12 mouse cellular contexts compared by ENCODE assay signal in genomic region chr7:98482551-98483267, GRCm38 (mm10). TPM values are rescaled to one million over a fixed set of nuclear protein-coding genes. Genes with fewer than 3 reads are reported as not detected.
DNase-seq lines count a peak whose midpoint lies in the region; ATAC-seq and TF ChIP-seq lines count a peak whose summit lies in the region.
"Had no signal": no experiment of that assay in that cellular context is flagged by ENCODE, and none has a peak within 500 bp of the region (broad histone marks: within the 10 kb centered on the region; RNA-seq: fewer than 3 reads in every experiment).

No protein-coding gene starts in this region.

- no peak for TF ChIP-seq CTCF in layer of hippocampus, adult 2 months (conservative IDR thresholded peaks at IDR 0.05)
- TF ChIP-seq CTCF in kidney, postnatal 0 days (IDR thresholded peaks at IDR 0.05; ENCODE audit: low read depth) = no peak

- 0 out of 2 replicates have a peak overlapping the region, but pooled peaks have one; percentile 24 for H3K9ac ChIP-seq in kidney, postnatal 0 days (ENCODE audit: low read depth, low read length)
- H3K9ac ChIP-seq: neural tube, embryonic 13.5 days had no signal

- 32% methylated on average over 12 of the region's 12 CpGs for WGBS in heart, embryonic 10.5 days
- 35% methylated on average over 12 of the region's 12 CpGs for WGBS in kidney, postnatal 0 days

- H3K27me3 ChIP-seq in heart, embryonic 10.5 days (ENCODE audit: insufficient read depth, poor library complexity, severe bottlenecking) = peaks cover 38% of the 10 kb centered on the region
- H3K27me3 ChIP-seq in kidney, postnatal 0 days (ENCODE audit: insufficient read depth, low read length) = 0 out of 2 replicates have a peak, but pooled peaks cover 3% of the 10 kb centered on the region

- H3K27ac ChIP-seq in layer of hippocampus, adult 2 months = peak overlapping the region; percentile 28; the same call in 1 of the 2 replicates
- peak overlapping the region; percentile 72 for H3K27ac ChIP-seq in heart, embryonic 10.5 days
- peak overlapping the region; percentile 83 for H3K27ac ChIP-seq in kidney, postnatal 0 days
- H3K27ac ChIP-seq: neural tube, embryonic 13.5 days had no signal

- ATAC-seq in kidney, postnatal 0 days (replicated peaks; ENCODE audit: low FRiP score, low read depth) = no peak

- H3K4me1 ChIP-seq in heart, embryonic 10.5 days = peaks cover 26% of the 10 kb centered on the region
- peaks cover 24% of the 10 kb centered on the region for H3K4me1 ChIP-seq in kidney, postnatal 0 days (replicated peaks; ENCODE audit: insufficient read depth, low read length)

- peak overlapping the region; percentile 6; the same call in 1 of the 2 replicates for H3K4me2 ChIP-seq in kidney, postnatal 0 days (ENCODE audit: low read length)
- H3K4me2 ChIP-seq: neural tube, embryonic 13.5 days had no signal

- H3K36me3 ChIP-seq in heart, embryonic 10.5 days = no peaks in the 10 kb centered on the region
- no peaks in the 10 kb centered on the region for H3K36me3 ChIP-seq in kidney, postnatal 0 days (ENCODE audit: insufficient read depth, low read length)
- H3K36me3 ChIP-seq: G1E; neural tube, embryonic 13.5 days had no signal

- H3K4me3 ChIP-seq in layer of hippocampus, adult 2 months = no peak overlapping the region
- H3K4me3 ChIP-seq in heart, embryonic 10.5 days = no peak overlapping the region
- no peak overlapping the region for H3K4me3 ChIP-seq in kidney, postnatal 0 days (replicated peaks; ENCODE audit: low read depth, low read length)
- H3K4me3 ChIP-seq: neural tube, embryonic 13.5 days had no signal

- H3K9me3 ChIP-seq in heart, embryonic 10.5 days = no peaks in the 10 kb centered on the region
- H3K9me3 ChIP-seq in kidney, postnatal 0 days (replicated peaks; ENCODE audit: low read length) = no peaks in the 10 kb centered on the region
- H3K9me3 ChIP-seq: G1E; neural tube, embryonic 13.5 days had no signal

- DNase-seq in layer of hippocampus, adult 2 months (ENCODE audit: low spot score in 2 of 2) = no peak
- no peak for DNase-seq in layer of hippocampus, adult 8-10 months (ENCODE audit: low spot score in 2 of 2)
- no peak for DNase-seq in heart, embryonic 10.5 days (ENCODE audit: low spot score)
- DNase-seq in kidney, postnatal 0 days (ENCODE audit: low spot score) = peak; percentile 85
- DNase-seq in lung, postnatal 25 days (ENCODE audit: low spot score) = peak; percentile 24
- DNase-seq in urinary bladder, adult 18-20 months (ENCODE audit: low spot score in 2 of 2) = no peak
- no peak for DNase-seq in embryo, embryonic 10 days (ENCODE audit: low spot score)
- no peak for DNase-seq in right cerebral cortex, postnatal 36 days (ENCODE audit: low spot score in 2 of 2)
- DNase-seq: layer of hippocampus, postnatal 36 days had no signal

RNA-seq across cellular contexts. Expression of gene Lrrc32, which starts 6.4 kb away (rescaled TPM):
- total RNA-seq in layer of hippocampus, adult 2 months (2021) = 1 to 10 TPM; 1.7 to 2.2 TPM
- 1 to 10 TPM; 2.0 to 2.8 (median 2.4) TPM for total RNA-seq in layer of hippocampus, adult 8-10 months (2022)
- 4.8 and 7.3 TPM in 2 replicates for polyA plus RNA-seq in heart, embryonic 10.5 days (2016; fragmentation: Nextera tagmentation; extraction: Ambion mirVana)
- 13.8 and 15.1 TPM in 2 replicates for polyA plus RNA-seq in kidney, postnatal 0 days (2015; fragmentation: Nextera tagmentation; extraction: Ambion mirVana)
- polyA plus RNA-seq: G1E had no signal

RNA-seq across cellular contexts. Expression of gene Gucy2d, which starts 42.5 kb away (rescaled TPM):
- total RNA-seq in layer of hippocampus, adult 2 months (2021) = not detected
- under 1 TPM in 1 of 4 experiments, not detected in 3; 0.17 TPM for total RNA-seq in layer of hippocampus, adult 8-10 months (2022)
- not detected in 2 replicates for polyA plus RNA-seq in heart, embryonic 10.5 days (2016; fragmentation: Nextera tagmentation; extraction: Ambion mirVana)
- not detected in 2 replicates for polyA plus RNA-seq in kidney, postnatal 0 days (2015; fragmentation: Nextera tagmentation; extraction: Ambion mirVana)
- total RNA-seq: layer of hippocampus, postnatal 36 days had no signal
- polyA plus RNA-seq: frontal cortex, adult 2 months; G1E; neural tube, embryonic 13.5 days had no signal

Comparison
In these comparisons a context has a peak if more than half of its experiments do, and no peak if none do; other contexts are left out.
1. DNase-seq: peak in kidney, postnatal 0 days (single experiment) and lung, postnatal 25 days (single experiment); none in layer of hippocampus, adult 2 months (0 of 2), layer of hippocampus, adult 8-10 months (0 of 2), heart, embryonic 10.5 days (single experiment), urinary bladder, adult 18-20 months (0 of 2), embryo, embryonic 10 days (single experiment) and right cerebral cortex, postnatal 36 days (0 of 2).
2. H3K27ac ChIP-seq: peak in every context shown above with its lines; median percentile 83 in kidney, postnatal 0 days; 72 in heart, embryonic 10.5 days; 28 in layer of hippocampus, adult 2 months.